Mouse (Mus musculus) 3134 (cell line): Measurements from ENCODE around the gene Notch1.

Experiments
- DNase-seq: peaks from one replicate; pipeline ENCODE4 v3.0.0-alpha.2; 2011; ENCODE audit warnings: low spot score; ENCODE audit not compliant: insufficient read length; ENCODE audit errors: extremely low read depth

The Notch1 gene

DNA sequence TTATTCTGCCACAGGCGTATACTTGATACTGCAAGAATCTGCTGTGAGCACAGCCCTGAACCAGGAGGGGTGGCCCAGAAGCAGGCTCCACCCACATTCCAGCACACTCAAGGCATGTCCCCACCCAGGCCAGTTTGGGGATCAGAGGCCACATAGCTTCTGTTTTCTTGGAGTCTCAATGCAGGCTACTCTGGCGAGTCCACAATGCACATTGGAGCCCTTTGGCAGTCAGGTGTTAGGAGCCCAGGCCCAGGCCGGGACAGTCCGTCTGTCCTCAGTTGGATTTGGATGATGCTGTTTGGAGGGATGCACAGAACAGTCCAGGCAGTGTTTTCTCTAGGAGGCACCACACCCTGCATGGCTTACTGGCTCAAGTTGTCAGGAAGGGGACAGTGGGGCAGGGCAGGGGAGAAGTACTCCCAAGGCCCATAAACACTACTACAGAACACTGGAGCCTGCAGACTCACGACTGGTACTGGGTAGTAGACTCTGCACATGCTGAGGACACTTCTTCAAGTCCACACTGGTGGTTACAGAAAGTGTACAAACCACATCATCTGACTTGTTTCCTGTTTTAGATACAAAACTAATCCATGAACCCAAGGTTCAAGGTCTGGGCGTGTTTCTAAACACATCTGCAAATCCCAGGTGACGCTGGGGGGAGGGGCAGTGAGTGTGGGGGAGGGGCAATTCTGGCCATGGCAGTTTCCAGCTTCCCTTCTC, 57.9 kb downstream of the Notch1 start:
- DNase-seq, result peak; percentile 61

DNA sequence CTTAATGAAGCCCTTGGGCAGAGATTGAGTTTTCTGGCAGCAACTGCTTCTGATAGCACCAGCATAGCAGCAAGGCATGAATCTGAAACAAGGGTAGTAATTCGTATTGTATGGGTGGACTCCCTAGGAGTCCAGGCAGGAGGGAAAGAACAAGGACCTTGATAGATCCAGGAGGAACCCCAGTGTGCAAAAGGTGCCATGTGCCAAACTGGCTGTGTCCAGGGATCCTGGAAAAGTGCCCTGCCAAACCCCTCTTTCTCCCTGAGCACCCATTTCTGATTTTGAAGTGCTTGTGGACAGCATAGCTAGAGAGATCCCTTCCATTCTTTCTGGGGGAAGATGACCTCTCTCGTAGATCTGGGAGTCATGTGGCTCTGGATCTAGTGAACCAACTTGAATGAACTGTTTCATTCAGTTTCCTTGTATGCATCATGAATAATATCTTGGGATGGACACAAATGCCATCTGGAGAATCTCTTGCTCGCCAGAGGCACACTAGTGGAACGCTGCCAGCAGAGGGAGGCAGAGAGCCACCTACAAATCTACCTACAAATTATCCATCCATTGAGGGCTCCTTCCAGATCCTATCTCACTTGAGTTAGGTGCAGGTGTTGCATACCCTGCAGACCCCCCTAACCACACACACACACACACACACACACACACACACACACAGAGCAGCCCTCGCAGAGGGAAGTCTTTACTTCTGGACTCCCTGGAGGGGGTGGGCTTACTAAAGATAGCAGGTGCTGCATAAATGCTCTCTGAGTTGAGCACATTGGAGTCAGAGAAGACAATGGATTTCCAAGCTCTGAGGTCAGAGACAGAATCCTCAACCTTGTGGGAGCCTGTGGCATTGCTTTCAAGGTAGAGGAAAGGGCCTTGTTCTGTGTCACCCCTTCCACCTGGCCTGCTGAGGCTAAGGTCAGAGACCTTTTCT, 67.1 kb downstream of the Notch1 start:
- no peak for DNase-seq

- DNase-seq, result no peak
Measured at GRCm38 (mm10) chr2:26447451-26447850, 69.0 kb downstream of the Notch1 start.

DNA sequence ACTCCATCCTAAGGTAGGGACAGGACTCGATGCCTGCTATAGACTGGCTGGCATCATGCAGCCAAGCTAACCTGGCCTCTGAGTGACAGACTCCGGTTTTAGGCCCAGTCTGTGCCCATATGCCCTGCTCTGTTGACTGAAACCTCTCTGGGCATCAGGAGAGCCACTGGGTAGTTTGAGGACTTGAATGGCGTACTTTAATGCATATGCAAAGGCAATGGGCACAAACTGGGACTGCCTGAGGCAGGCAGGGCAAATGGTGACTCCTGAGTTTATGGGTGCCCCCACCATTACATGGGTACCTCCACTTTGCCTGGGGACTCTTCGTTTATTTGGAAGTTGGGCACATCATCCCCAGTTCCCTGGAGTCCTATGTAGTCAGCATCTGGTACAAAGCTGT, 69.8 kb downstream of the Notch1 start:
- DNase-seq, result no peak

- no peak for DNase-seq
Measured at GRCm38 (mm10) chr2:26445666-26446445, 70.6 kb downstream of the Notch1 start.

- peak; percentile 100 for DNase-seq
Measured at GRCm38 (mm10) chr2:26444946-26445665, 71.4 kb downstream of the Notch1 start, which contains the start of gene Sec16a. Sec16a (minus strand) TSS chr2:26445216.

DNA sequence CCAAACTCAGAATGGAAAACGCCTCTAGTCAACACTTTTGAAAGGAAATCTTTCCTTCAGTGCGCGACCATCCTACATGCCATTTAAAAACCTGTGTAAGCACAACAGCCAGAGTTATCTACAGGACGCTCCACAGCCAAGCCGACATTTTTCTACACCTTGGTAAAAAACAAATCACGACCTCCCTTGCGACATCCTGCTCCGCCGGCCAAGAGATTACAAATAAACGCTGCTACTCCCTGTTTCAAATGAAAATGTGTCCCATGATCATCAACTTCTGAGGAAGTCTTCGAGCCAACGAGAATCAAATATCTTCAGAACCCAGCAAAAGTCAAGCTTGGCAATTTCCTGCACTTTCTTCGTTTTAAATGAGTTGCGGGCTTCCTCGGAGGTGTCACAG, 72.1 kb downstream of the Notch1 start:
- no peak for DNase-seq

GRCm38 (mm10) chr2:26443876-26444275, 72.6 kb downstream of the Notch1 start:
- no peak for DNase-seq

- DNase-seq, result no peak
Measured at GRCm38 (mm10) chr2:26442843-26443242, 73.6 kb downstream of the Notch1 start.

GRCm38 (mm10) chr2:26441688-26442087, 74.8 kb downstream of the Notch1 start:
- DNase-seq, result no peak

DNA sequence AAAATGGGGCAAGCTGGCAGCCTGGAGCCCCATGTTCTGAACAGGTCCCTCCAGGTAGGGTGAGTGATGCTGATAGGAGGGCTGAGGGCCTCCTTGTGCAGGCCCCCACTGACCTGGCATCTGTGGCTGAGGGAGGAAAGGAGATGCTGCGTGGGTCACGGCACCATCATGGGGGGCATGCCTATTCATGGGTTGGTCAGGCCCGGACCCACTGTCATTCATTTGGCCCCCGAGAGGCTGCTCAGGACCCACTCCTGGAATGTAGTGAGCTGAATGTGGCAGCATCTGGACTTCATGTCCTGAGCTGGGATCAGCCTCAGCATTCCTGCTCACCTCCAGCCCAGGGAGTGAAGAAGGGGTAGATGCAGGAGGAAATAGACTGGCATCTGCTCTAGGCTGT, 75.2 kb downstream of the Notch1 start:
- no peak for DNase-seq

GRCm38 (mm10) chr2:26439671-26440070, 76.8 kb downstream of the Notch1 start:
- DNase-seq, result no peak

DNA sequence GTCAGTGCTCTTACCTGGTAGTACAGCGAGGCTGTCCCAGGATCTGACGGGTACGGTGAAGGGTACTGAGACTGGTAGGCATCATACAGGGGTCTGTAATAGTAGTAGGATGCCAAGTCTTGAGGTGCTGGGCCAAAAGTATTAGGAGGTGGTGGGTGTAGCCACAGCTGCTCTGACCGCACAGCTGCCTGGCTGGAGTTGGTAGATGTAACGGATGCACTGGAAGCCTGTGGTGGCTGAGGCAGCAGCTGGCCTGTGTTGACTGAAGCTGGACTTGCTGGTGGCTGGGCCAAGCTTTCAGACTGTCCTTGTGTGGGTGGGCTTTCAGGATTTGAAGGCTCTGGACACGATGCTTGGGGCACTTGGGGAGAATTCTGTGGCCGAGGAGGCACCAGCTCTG, 78.1 kb downstream of the Notch1 start:
- no peak for DNase-seq

GRCm38 (mm10) chr2:26437221-26437620, 79.2 kb downstream of the Notch1 start:
- DNase-seq, result no peak

GRCm38 (mm10) chr2:26434791-26435572, 81.5 kb downstream of the Notch1 start:
- DNase-seq, result no peak

DNA sequence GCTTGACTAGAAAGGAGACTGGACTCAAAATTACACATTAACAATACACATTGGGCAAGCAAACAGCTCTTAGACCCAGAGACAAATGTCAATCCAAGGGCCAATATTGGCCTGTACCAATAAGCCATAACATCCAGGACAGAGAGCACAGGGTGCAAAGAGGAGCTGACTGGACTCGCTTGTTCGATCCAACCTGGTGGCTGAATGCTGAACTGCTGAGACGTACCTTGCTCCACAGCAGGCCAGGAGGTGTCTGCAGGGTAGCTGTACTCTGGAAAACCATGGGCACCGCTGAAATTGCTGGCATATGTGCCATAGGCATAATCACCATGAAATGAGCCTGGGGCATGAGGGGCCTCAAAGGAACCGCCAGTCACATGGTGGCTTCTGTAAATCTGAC, 86.6 kb downstream of the Notch1 start:
- no peak for DNase-seq

DNA sequence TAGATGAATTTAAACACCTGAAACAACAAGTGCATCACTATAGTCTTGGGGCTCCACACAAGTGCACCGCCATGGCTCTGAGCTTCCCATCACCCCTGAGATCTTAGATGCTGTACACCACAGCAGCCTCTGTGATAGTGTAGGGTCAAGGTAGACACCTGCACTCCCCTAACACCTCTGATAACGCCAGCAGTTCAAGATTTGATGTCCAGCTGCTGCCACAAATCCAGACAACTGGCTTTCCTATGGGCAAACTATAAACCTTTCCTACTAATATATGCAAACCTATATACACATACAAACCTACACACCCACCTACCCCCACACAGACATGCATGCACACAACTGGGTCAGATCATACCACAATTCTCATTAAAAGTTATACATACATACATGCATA, 91.9 kb downstream of the Notch1 start:
- DNase-seq, result no peak

DNA sequence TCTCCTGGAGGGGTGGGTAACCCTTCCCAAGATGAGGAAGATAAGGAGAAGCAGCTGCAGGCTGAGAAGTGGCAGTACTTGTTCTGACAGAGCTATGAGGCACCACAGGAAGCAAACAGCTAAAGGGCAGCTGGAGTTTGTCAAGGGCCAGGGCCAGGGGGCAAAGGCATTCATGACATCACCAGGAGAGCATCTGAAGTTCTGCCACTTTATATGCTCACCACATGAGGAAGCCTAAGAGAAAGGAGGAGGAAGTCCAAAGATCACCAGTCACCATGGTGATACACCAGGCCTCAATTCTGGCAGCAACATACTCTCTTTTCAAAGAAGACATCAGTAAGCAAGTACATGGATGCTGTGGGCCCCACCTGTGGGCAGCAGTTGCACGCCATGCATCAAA, 93.4 kb downstream of the Notch1 start:
- no peak for DNase-seq

- no peak for DNase-seq
Measured at GRCm38 (mm10) chr2:26421969-26422368, 94.5 kb downstream of the Notch1 start.

DNA sequence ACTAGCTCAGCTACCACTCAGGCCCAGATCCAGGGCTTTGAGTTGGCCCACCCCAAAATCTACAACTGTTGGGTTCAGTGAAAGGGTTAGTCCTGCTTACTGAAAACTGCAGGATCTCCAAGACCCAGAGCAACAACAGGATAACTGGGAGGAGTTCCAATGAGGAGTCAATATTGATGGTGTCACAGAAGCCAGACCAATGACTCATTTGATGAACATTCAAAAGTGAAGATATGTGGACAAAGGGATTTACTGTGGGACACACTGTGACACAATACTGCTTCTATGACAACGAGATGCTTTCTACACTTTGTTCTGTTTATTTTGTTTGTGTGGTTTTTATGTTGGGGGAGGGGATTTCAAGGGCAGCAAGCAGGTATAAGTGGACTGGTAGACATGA, 98.3 kb downstream of the Notch1 start:
- DNase-seq, result no peak
